Mouse (Mus musculus) forebrain, embryonic 12.5 days (tissue): ENCODE measurements around the gene Hist1h2bn. TPM values are rescaled to one million over a fixed set of nuclear protein-coding genes. Genes with fewer than 3 reads are reported as not detected.
"Not testable (repeated sequence)": the region's sequence is repeated elsewhere in the genome, so short reads cannot be mapped to it uniquely, and the experiment has no call there.

Experiments
- ATAC-seq: fragments of 200-750 bp; cut with Nextera tagmentation; 2 replicates; pipeline ENCODE4 v1.8.0; 2017; ENCODE audit warnings: moderate TSS enrichment; ENCODE audit not compliant: low FRiP score
- H3K27ac ChIP-seq: fragments of 300-500 bp; sonication (generic); 2 replicates; pipeline ENCODE4 v1.5.1; 2016; ENCODE audit warnings: mild to moderate bottlenecking
- H3K27me3 ChIP-seq: fragments of 300-500 bp; sonication (generic); 2 replicates; pipeline ENCODE4 v1.6.1; 2016; ENCODE audit warnings: mild to moderate bottlenecking
- H3K36me3 ChIP-seq: fragments of 300-500 bp; sonication (generic); replicated peaks from 2 replicates; pipeline ENCODE4 v1.6.1; 2016; ENCODE audit warnings: mild to moderate bottlenecking
- H3K4me1 ChIP-seq: fragments of 300-500 bp; sonication (generic); 2 replicates; pipeline ENCODE4 v1.6.1; 2016
- H3K4me2 ChIP-seq: fragments of 300-500 bp; sonication (generic); 2 replicates; pipeline ENCODE4 v1.6.1; 2016; ENCODE audit warnings: mild to moderate bottlenecking, moderate library complexity
- H3K4me3 ChIP-seq: fragments of 300-500 bp; sonication (generic); replicated peaks from 2 replicates; pipeline ENCODE4 v1.5.1; 2016; ENCODE audit warnings: mild to moderate bottlenecking
- H3K9ac ChIP-seq: fragments of 300-500 bp; sonication (generic); 2 replicates; pipeline ENCODE4 v1.6.1; 2016; ENCODE audit warnings: mild to moderate bottlenecking
- H3K9me3 ChIP-seq: fragments of 300-500 bp; sonication (generic); 2 replicates; pipeline ENCODE4 v1.6.1; 2016
- WGBS: fragments of 180-500 bp; shearing (Covaris S2); methylation state at CpG from one replicate; pipeline ENCODE4 v1.1.7; 2016; 5-methylcytosine and 5-hydroxymethylcytosine counted together
- polyA plus RNA-seq: library from polyadenylated mRNA; unstranded; fragments of >200 nt; fragmentation: Nextera tagmentation; extraction: Ambion mirVana; gene quantifications from 2 replicates; pipeline ENCODE4 v1.2.1, GENCODE M21; 2016

Hist1h2bn gene
- 4.9 and 5.2 TPM in 2 replicates for polyA plus RNA-seq

DNA sequence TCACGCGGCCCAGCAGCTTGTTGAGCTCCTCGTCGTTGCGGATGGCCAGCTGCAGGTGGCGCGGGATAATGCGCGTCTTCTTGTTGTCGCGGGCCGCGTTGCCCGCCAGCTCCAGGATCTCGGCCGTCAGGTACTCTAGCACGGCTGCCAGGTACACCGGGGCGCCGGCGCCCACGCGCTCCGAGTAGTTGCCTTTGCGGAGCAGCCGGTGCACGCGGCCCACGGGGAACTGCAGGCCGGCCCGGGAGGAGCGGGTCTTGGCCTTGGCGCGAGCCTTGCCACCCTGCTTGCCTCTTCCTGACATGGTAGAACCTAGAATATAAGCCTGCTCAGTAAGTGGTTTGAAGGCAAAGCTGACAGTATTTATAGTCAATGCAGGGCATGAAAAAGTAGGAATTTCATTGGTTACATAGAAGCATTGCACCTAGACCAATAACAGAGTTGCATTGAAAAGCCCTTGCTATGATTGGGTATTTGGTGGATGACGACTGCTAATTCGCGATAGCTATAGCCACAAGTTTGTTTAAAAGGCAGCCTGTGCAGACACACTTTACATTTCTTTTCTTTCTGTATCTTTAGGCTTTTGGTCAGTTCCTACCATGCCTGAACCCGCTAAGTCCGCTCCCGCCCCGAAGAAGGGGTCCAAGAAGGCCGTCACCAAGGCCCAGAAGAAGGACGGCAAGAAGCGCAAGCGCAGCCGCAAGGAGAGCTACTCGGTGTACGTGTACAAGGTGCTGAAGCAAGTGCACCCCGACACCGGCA is at the start of gene Hist1h2bn, which contains the start of gene Hist1h2ak:
Hist1h2bn (plus strand) TSS at position 600 of the 762 bp plus-strand sequence.
Hist1h2ak (minus strand) TSS at position 304 of the 762 bp plus-strand sequence.
- under 1% methylated on average over 46 of the region's 50 CpGs for WGBS
- peak within 1 kb of the TSS; percentile 73 for H3K9ac ChIP-seq
- ATAC-seq = peak; percentile 92
- not testable (repeated sequence) for H3K36me3 ChIP-seq, H3K9me3 ChIP-seq, H3K27me3 ChIP-seq
- H3K27ac ChIP-seq = peak within 1 kb of the TSS; percentile 97
- peak within 1 kb of the TSS; percentile 46 for H3K4me3 ChIP-seq
- peaks cover 30% of the 10 kb centered on the region for H3K4me1 ChIP-seq
- peak within 1 kb of the TSS; percentile 63 for H3K4me2 ChIP-seq

DNA sequence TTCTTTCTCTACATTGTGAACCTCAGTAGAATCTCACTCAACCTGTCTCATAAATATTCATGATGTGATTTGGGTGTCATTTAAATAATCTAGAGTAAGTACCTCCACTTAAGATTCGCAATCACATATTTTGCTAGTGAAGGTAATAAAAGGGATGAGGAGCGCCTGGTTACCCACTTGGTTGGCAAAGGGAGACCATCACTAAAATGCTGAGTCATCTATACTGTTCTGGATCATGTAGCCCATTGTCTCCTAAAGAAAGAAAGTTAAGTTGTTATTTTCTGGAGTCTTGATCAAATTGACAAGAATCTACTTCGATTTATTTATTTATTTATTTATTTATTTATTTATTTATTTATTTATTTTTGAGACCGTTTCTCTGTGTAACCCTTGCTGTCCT is 47.3 kb upstream of the Hist1h2bn start:
- Histone ChIP-seq H3K9me3 (no peaks in the 10 kb centered on the region), H3K27ac (no peak overlapping the region), H3K4me1 (peaks cover 5% of the 10 kb centered on the region; the same call in 1 of the 2 replicates), H3K36me3 (no peaks in the 10 kb centered on the region), H3K4me2 (no peak overlapping the region), H3K4me3 (no peak overlapping the region), H3K27me3 (no peaks in the 10 kb centered on the region), H3K9ac (no peak overlapping the region)
- 75% methylated on average over 4 of the region's 4 CpGs for WGBS
- ATAC-seq = no peak

DNA sequence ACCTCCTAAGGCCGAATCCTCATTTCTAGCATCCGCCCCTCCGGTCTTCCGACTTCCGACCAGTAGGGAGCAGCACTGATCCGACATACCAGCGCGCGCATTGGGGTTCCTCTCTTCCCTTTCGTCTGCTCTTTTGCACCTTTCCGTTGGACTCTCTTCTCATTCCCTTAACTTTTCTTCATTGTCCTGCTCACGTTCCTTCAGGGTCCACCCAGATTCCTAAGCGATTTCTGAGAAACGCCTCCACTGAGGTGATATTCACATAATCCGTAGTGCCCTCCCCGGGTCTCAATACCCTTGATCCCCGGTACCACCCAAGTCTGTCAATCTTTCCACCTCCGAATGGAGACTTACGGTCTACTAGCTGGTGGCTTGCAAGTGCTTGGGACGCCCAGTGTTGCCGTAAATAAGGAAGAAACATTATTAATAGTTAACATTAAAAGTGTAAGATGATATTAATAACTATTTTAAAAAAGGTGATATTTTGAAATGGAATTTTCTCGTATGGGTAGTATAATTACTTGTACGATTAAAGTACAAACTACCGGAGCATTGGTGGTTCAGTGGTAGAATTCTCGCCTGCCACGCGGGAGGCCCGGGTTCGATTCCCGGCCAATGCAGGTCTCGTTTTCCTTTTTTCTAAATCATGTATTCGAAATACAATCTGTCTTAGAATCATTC is 43.8 kb upstream of the Hist1h2bn start:
- under 1% methylated on average over 32 of the region's 32 CpGs for WGBS

DNA sequence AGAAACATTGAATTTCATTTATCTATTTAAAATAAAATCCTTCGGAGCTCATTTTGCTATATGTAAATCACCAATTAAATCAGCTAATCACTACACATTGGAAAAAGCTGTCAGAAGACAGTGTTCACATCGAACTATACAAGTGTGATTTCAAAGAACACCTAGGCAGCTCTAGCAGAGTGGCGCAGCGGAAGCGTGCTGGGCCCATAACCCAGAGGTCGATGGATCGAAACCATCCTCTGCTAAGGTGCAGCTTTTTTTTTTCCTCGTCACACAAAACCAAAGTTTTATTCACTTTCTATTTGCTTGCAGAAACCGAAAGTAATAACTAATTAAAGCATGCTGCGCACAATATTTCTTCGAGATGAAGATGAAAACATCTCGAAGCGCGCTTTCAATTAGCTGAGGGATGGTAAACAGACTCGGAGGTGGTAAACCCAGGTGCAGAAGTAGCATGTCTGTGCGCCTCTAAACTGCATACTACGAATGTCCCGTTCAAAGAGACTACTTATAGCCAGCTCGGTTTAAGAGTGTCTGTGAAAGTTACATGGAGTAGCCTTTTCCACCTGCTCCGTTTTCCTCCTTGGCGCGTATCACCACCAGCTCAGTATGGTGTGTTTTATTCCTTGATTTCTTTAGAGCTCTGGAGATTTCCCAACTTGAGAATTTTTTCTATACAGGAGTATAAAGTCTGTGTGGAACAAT is 43.0 kb upstream of the Hist1h2bn start:
- Histone ChIP-seq H3K27ac (peak overlapping the region; percentile 50; the same call in 1 of the 2 replicates), H3K4me2 (peak overlapping the region; percentile 58), H3K36me3 (no peaks in the 10 kb centered on the region), H3K4me1 (peaks cover 14% of the 10 kb centered on the region), H3K4me3 (peak overlapping the region; percentile 40), H3K27me3 (no peaks in the 10 kb centered on the region), H3K9me3 (no peaks in the 10 kb centered on the region), H3K9ac (peak overlapping the region; percentile 49)
- peak; percentile 82 for ATAC-seq
- 2% methylated on average over 22 of the region's 22 CpGs for WGBS

More for the DNA sequence above, 43.8 kb upstream of the Hist1h2bn start:
- Histone ChIP-seq H3K4me1 (peaks cover 10% of the 10 kb centered on the region), H3K36me3 (no peaks in the 10 kb centered on the region), H3K27ac (peak overlapping the region; percentile 81), H3K4me2 (peak overlapping the region; percentile 45), H3K27me3 (no peaks in the 10 kb centered on the region), H3K9ac (peak overlapping the region; percentile 53; the same call in 1 of the 2 replicates), H3K4me3 (peak overlapping the region; percentile 55), H3K9me3 (no peaks in the 10 kb centered on the region)
- ATAC-seq = peak; percentile 75

DNA sequence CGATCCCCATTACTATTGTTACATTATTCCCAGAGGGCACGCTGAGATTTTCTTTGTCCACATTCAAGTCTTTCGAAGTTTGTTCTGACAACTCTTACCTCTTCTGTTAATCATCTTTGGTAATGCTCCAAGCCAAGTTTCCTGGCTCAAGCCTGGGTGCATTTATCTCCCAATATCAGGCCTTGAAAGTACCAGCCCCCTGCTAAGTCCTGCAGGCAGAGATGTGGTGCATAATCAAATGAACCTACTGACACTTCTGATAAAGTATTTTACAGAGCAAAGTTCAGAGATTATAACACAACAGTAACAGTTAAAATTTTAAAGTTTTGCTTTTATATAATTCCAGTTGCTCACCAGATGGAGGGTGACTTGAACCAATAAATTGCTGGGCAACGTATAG is 42.2 kb upstream of the Hist1h2bn start:
- Histone ChIP-seq H3K4me1 (peaks cover 14% of the 10 kb centered on the region), H3K36me3 (no peaks in the 10 kb centered on the region), H3K9me3 (no peaks in the 10 kb centered on the region), H3K4me2 (peak overlapping the region; percentile 58), H3K4me3 (peak overlapping the region; percentile 40), H3K27me3 (no peaks in the 10 kb centered on the region), H3K9ac (peak overlapping the region; percentile 49; the same call in 1 of the 2 replicates), H3K27ac (0 out of 2 replicates have a peak overlapping the region, but pooled peaks have one; percentile 50)
- no peak for ATAC-seq
- WGBS = 28% methylated on average over 4 of the region's 4 CpGs

DNA sequence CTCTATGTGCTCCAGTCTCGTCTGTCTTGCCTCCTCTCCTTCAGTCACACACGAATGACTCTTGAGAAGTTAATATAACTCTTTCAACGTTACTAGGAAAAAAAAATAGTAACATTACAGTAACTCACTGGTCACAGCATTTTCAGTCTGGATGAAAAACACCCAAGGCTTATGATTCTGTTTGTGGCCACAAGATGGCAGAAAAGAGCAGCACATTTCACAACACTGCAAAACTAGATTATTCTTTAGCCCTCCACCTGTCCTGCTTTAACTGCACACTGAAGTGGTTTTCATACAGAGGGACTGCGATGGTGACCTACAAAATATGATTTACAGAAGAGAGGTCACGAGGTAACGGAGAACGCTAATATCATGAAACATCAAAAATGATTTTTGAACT is 39.2 kb upstream of the Hist1h2bn start:
- 2% methylated on average over 7 of the region's 7 CpGs for WGBS
- Histone ChIP-seq H3K4me3 (peak overlapping the region; percentile 44), H3K4me1 (peaks cover 28% of the 10 kb centered on the region), H3K27ac (peak overlapping the region; percentile 96), H3K36me3 (no peaks in the 10 kb centered on the region), H3K9me3 (no peaks in the 10 kb centered on the region), H3K4me2 (peak overlapping the region; percentile 67), H3K27me3 (no peaks in the 10 kb centered on the region), H3K9ac (peak overlapping the region; percentile 73)
- no peak for ATAC-seq

DNA sequence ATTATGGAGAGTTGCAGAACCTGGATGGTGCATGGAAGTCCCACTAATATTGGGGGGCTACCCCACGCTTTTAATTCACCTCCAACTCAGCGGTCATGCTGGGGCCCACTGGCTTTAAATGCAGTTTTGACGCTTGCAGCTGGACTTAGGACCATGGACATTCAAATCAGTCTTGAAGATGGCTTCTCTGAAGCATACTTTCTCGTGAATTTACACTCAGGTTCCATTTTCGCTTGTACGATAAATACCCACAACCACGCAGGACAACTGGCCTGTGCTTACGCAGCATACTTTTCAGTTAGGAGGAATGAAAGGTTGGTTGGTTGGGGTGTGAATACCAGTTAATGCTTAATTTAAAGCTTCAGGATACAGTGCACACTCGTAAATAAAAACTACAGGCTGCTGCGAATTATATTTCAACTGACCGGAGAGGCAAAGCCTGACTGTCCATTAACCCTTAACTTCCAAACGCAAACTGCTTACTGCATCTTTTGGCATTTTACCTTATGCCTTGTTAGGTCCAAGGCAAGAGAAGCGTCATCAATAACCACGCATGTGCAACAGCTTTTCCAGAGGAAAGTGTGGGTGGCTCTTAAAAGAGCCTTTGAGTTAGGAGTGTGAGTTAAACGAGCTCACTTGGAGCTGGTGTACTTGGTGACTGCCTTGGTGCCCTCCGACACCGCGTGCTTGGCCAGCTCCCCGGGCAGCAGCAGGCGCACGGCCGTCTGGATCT is 38.6 kb upstream of the Hist1h2bn start:
- Histone ChIP-seq H3K4me1 (peaks cover 33% of the 10 kb centered on the region), H3K4me2 (peak overlapping the region; percentile 67), H3K4me3 (peak overlapping the region; percentile 44), H3K27ac (peak overlapping the region; percentile 96), H3K9me3 (no peaks in the 10 kb centered on the region), H3K27me3 (no peaks in the 10 kb centered on the region), H3K36me3 (no peaks in the 10 kb centered on the region), H3K9ac (peak overlapping the region; percentile 73)
- ATAC-seq = no peak
- WGBS = under 1% methylated on average over 22 of the region's 22 CpGs

DNA sequence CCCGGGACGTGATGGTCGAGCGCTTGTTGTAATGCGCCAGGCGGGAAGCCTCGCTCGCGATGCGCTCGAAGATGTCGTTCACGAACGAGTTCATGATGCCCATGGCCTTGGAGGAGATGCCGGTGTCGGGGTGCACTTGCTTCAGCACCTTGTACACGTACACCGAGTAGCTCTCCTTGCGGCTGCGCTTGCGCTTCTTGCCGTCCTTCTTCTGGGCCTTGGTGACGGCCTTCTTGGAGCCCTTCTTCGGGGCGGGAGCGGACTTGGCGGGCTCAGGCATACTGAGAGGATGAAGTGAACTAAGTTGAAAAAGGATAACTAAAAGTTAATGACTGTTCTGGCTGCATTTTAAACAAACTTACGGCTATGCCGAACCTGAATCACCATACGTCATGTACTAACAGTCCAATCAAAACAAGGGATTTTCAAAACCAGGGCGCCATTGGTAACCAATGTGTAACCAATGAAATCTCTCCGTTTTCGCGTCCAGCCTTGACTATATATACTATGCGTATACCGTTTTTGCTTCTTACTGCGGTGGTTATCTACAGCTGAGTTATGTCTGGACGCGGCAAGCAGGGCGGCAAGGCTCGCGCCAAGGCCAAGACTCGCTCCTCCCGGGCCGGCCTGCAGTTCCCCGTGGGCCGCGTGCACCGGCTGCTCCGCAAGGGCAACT is 37.9 kb upstream of the Hist1h2bn start, which contains the start of the genes Hist1h2bl and Hist1h2ai:
Hist1h2bl (minus strand) TSS at position 280 of the 676 bp plus-strand sequence.
Hist1h2ai (plus strand) TSS at position 559 of the 676 bp plus-strand sequence.
- WGBS = under 1% methylated on average over 39 of the region's 50 CpGs
- H3K27ac ChIP-seq = peak within 1 kb of the TSS; percentile 98

DNA sequence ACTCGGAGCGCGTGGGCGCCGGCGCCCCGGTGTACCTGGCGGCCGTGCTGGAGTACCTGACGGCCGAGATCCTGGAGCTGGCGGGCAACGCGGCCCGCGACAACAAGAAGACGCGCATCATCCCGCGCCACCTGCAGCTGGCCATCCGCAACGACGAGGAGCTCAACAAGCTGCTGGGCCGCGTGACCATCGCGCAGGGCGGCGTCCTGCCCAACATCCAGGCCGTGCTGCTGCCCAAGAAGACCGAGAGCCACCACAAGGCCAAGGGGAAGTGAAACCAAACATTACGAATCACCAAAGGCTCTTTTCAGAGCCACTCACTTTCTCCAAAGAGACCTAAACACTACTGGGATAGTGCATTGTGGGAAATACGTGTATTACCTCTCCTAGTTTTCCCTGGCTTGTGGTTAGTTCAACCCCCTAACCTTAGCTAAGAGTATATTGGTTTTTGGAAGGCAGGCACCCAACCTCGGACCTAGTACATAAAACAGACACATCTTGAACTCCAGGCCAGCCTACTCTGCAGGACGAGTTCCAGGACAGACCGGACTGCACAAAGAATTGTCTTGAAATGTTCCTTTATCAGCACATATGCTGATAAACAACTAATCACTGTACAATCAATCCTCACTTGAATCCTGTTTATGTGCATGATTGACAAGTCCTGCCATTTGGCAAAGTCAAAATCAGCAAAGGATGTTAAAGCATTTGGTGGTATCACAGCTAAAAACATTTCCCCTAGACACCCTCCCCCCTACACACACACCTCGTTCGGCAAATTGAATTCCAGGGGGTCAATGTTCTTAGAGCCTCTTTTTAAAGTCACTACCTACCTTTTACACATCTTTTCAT is 37.2 kb upstream of the Hist1h2bn start:
- H3K27me3 ChIP-seq, H3K9me3 ChIP-seq, H3K36me3 ChIP-seq: not testable (repeated sequence)
- H3K4me2 ChIP-seq = peak overlapping the region; percentile 72
- peak; percentile 15; the same call in 1 of the 2 replicates for ATAC-seq
- peak overlapping the region; percentile 44 for H3K4me3 ChIP-seq
- peak overlapping the region; percentile 98 for H3K27ac ChIP-seq
- WGBS = under 1% methylated on average over 12 of the region's 38 CpGs
- peaks cover 36% of the 10 kb centered on the region for H3K4me1 ChIP-seq
- H3K9ac ChIP-seq = peak overlapping the region; percentile 76

More for the DNA sequence above, 37.9 kb upstream of the Hist1h2bn start, which contains the start of the genes Hist1h2bl and Hist1h2ai:
- peak within 1 kb of the TSS; percentile 44 for H3K4me3 ChIP-seq
- H3K9me3 ChIP-seq, H3K36me3 ChIP-seq, H3K27me3 ChIP-seq: not testable (repeated sequence)
- H3K4me1 ChIP-seq = peaks cover 38% of the 10 kb centered on the region
- ATAC-seq = peak; percentile 93
- peak within 1 kb of the TSS; percentile 76 for H3K9ac ChIP-seq
- peak within 1 kb of the TSS; percentile 72 for H3K4me2 ChIP-seq
